Mouse (Mus musculus): ENCODE measurements around the gene Spo11. TPM values are rescaled to one million over a fixed set of nuclear protein-coding genes. Genes with fewer than 3 reads are reported as not detected.

Gene Spo11
- polyA plus RNA-seq, 1 experiment from 2014 or later: 0.26 TPM

GRCm38 (mm10) chr2:172982776-172983561, 5.5 kb downstream of the Spo11 start:
- 22% methylated on average over 9 of the region's 9 CpGs for WGBS
- no peaks in the 10 kb centered on the region for H3K27me3 ChIP-seq (replicated peaks)
- no peak for ATAC-seq (ENCODE audit: insufficient number of reproducible peaks, low FRiP score)

GRCm38 (mm10) chr2:172990161-172990560, 12.7 kb downstream of the Spo11 start:
- Histone ChIP-seq H3K4me2 (no peak overlapping the region), H3K27me3 (replicated peaks) (0 out of 2 replicates have a peak, but pooled peaks cover 4% of the 10 kb centered on the region), H3K9ac (no peak overlapping the region), H3K4me3 (no peak overlapping the region), H3K27ac (ENCODE audit: poor library complexity, severe bottlenecking) (no peak overlapping the region), H3K36me3 (no peaks in the 10 kb centered on the region), H3K4me1 (replicated peaks) (no peaks in the 10 kb centered on the region), H3K9me3 (replicated peaks) (no peaks in the 10 kb centered on the region)
- ATAC-seq (ENCODE audit: insufficient number of reproducible peaks, low FRiP score): no peak
- WGBS: 62% methylated on average over 6 of the region's 6 CpGs

More at GRCm38 (mm10) chr2:172982776-172983561, 5.5 kb downstream of the Spo11 start:
- peaks cover 15% of the 10 kb centered on the region for H3K4me1 ChIP-seq (replicated peaks)
- H3K4me2 ChIP-seq: no peak overlapping the region
- no peak overlapping the region for H3K9ac ChIP-seq
- no peaks in the 10 kb centered on the region for H3K36me3 ChIP-seq
- H3K4me3 ChIP-seq: no peak overlapping the region
- H3K9me3 ChIP-seq (replicated peaks): no peaks in the 10 kb centered on the region
- H3K27ac ChIP-seq (ENCODE audit: poor library complexity, severe bottlenecking): peak overlapping the region; percentile 41; the same call in 1 of the 2 replicates

GRCm38 (mm10) chr2:172996207-172996606, 18.7 kb downstream of the Spo11 start:
- Histone ChIP-seq H3K4me1 (replicated peaks) (peaks cover 6% of the 10 kb centered on the region), H3K4me2 (no peak overlapping the region), H3K36me3 (no peaks in the 10 kb centered on the region), H3K4me3 (no peak overlapping the region), H3K27me3 (replicated peaks) (peaks cover 10% of the 10 kb centered on the region; the same call in 1 of the 2 replicates), H3K9ac (0 out of 2 replicates have a peak overlapping the region, but pooled peaks have one; percentile 15), H3K27ac (ENCODE audit: poor library complexity, severe bottlenecking) (no peak overlapping the region), H3K9me3 (replicated peaks) (no peaks in the 10 kb centered on the region)
- WGBS: 13% methylated on average over 4 of the region's 4 CpGs
- ATAC-seq (ENCODE audit: insufficient number of reproducible peaks, low FRiP score): no peak

GRCm38 (mm10) chr2:172997748-172998147, 20.2 kb downstream of the Spo11 start:
- no peak overlapping the region for H3K4me2 ChIP-seq
- no peak overlapping the region for H3K9ac ChIP-seq
- no peak overlapping the region for H3K27ac ChIP-seq (ENCODE audit: poor library complexity, severe bottlenecking)
- peaks cover 13% of the 10 kb centered on the region for H3K36me3 ChIP-seq
- no peak for ATAC-seq (ENCODE audit: insufficient number of reproducible peaks, low FRiP score)
- H3K27me3 ChIP-seq (replicated peaks): peaks cover 10% of the 10 kb centered on the region; the same call in 1 of the 2 replicates
- H3K9me3 ChIP-seq (replicated peaks): no peaks in the 10 kb centered on the region
- no peak overlapping the region for H3K4me3 ChIP-seq
- peaks cover 15% of the 10 kb centered on the region for H3K4me1 ChIP-seq (replicated peaks)
- 54% methylated on average over 11 of the region's 11 CpGs for WGBS

GRCm38 (mm10) chr2:172998478-172998877, 21.0 kb downstream of the Spo11 start:
- peaks cover 8% of the 10 kb centered on the region; the same call in 1 of the 2 replicates for H3K27me3 ChIP-seq (replicated peaks)
- H3K9ac ChIP-seq: no peak overlapping the region
- ATAC-seq (ENCODE audit: insufficient number of reproducible peaks, low FRiP score): no peak
- H3K36me3 ChIP-seq: peaks cover 20% of the 10 kb centered on the region
- H3K4me3 ChIP-seq: no peak overlapping the region
- H3K27ac ChIP-seq (ENCODE audit: poor library complexity, severe bottlenecking): no peak overlapping the region
- 66% methylated on average over 7 of the region's 7 CpGs for WGBS
- H3K9me3 ChIP-seq (replicated peaks): no peaks in the 10 kb centered on the region
- no peak overlapping the region for H3K4me2 ChIP-seq
- H3K4me1 ChIP-seq (replicated peaks): peaks cover 15% of the 10 kb centered on the region

- Histone ChIP-seq H3K9me3 (replicated peaks) (no peaks in the 10 kb centered on the region), H3K36me3 (peaks cover 33% of the 10 kb centered on the region), H3K27me3 (replicated peaks) (peaks cover 6% of the 10 kb centered on the region; the same call in 1 of the 2 replicates), H3K27ac (ENCODE audit: poor library complexity, severe bottlenecking) (peak within 1 kb of the TSS; percentile 91), H3K4me2 (peak within 1 kb of the TSS; percentile 97), H3K4me3 (peak within 1 kb of the TSS; percentile 79), H3K9ac (peak within 1 kb of the TSS; percentile 92), H3K4me1 (replicated peaks) (peaks cover 15% of the 10 kb centered on the region)
- ATAC-seq (ENCODE audit: insufficient number of reproducible peaks, low FRiP score): peak; percentile 95
- WGBS: under 1% methylated on average over 45 of the region's 45 CpGs
Observed at GRCm38 (mm10) chr2:172999630-173000284, 22.3 kb downstream of the Spo11 start, which contains the start of gene Rae1. Rae1 (plus strand) TSS chr2:173000117.

- Histone ChIP-seq H3K36me3 (peaks cover 38% of the 10 kb centered on the region), H3K4me3 (peak overlapping the region; percentile 79), H3K4me2 (peak overlapping the region; percentile 97), H3K27ac (ENCODE audit: poor library complexity, severe bottlenecking) (peak overlapping the region; percentile 91), H3K9ac (peak overlapping the region; percentile 92), H3K4me1 (replicated peaks) (peaks cover 15% of the 10 kb centered on the region), H3K27me3 (replicated peaks) (peaks cover 6% of the 10 kb centered on the region; the same call in 1 of the 2 replicates), H3K9me3 (replicated peaks) (no peaks in the 10 kb centered on the region)
- ATAC-seq (ENCODE audit: insufficient number of reproducible peaks, low FRiP score): peak; percentile 95
- WGBS: 0% methylated on average over 41 of the region's 42 CpGs
Observed at GRCm38 (mm10) chr2:173000285-173000652, 22.8 kb downstream of the Spo11 start.

GRCm38 (mm10) chr2:173000921-173001320, 23.4 kb downstream of the Spo11 start:
- Histone ChIP-seq H3K4me1 (replicated peaks) (peaks cover 15% of the 10 kb centered on the region), H3K36me3 (peaks cover 41% of the 10 kb centered on the region), H3K9ac (peak overlapping the region; percentile 92), H3K4me2 (peak overlapping the region; percentile 97), H3K9me3 (replicated peaks) (no peaks in the 10 kb centered on the region), H3K27ac (ENCODE audit: poor library complexity, severe bottlenecking) (peak overlapping the region; percentile 91), H3K4me3 (peak overlapping the region; percentile 79), H3K27me3 (replicated peaks) (peaks cover 6% of the 10 kb centered on the region; the same call in 1 of the 2 replicates)
- 18% methylated on average over 8 of the region's 8 CpGs for WGBS
- no peak for ATAC-seq (ENCODE audit: insufficient number of reproducible peaks, low FRiP score)

GRCm38 (mm10) chr2:173003737-173004136, 26.2 kb downstream of the Spo11 start:
- H3K36me3 ChIP-seq: peaks cover 68% of the 10 kb centered on the region
- 94% methylated on average over 8 of the region's 8 CpGs for WGBS
- H3K27ac ChIP-seq (ENCODE audit: poor library complexity, severe bottlenecking): no peak overlapping the region
- ATAC-seq (ENCODE audit: insufficient number of reproducible peaks, low FRiP score): no peak
- H3K4me3 ChIP-seq: no peak overlapping the region
- no peak overlapping the region for H3K4me2 ChIP-seq
- H3K9ac ChIP-seq: no peak overlapping the region
- no peaks in the 10 kb centered on the region for H3K9me3 ChIP-seq (replicated peaks)
- H3K4me1 ChIP-seq (replicated peaks): peaks cover 15% of the 10 kb centered on the region
- H3K27me3 ChIP-seq (replicated peaks): no peaks in the 10 kb centered on the region

GRCm38 (mm10) chr2:173010220-173010717, 32.8 kb downstream of the Spo11 start:
- Histone ChIP-seq H3K27ac (ENCODE audit: poor library complexity, severe bottlenecking) (no peak overlapping the region), H3K4me2 (no peak overlapping the region), H3K36me3 (peaks cover 95% of the 10 kb centered on the region), H3K27me3 (replicated peaks) (no peaks in the 10 kb centered on the region), H3K9me3 (replicated peaks) (no peaks in the 10 kb centered on the region), H3K4me1 (replicated peaks) (peaks cover 13% of the 10 kb centered on the region), H3K4me3 (no peak overlapping the region), H3K9ac (no peak overlapping the region)
- no peak for ATAC-seq (ENCODE audit: insufficient number of reproducible peaks, low FRiP score)
- WGBS: 68% methylated on average over 3 of the region's 3 CpGs

- no peak overlapping the region for H3K27ac ChIP-seq (ENCODE audit: poor library complexity, severe bottlenecking)
- ATAC-seq (ENCODE audit: insufficient number of reproducible peaks, low FRiP score): no peak
- H3K4me3 ChIP-seq: no peak overlapping the region
- no peaks in the 10 kb centered on the region for H3K9me3 ChIP-seq (replicated peaks)
- peaks cover 98% of the 10 kb centered on the region for H3K36me3 ChIP-seq
- H3K4me2 ChIP-seq: no peak overlapping the region
- peaks cover 13% of the 10 kb centered on the region for H3K4me1 ChIP-seq (replicated peaks)
- no peaks in the 10 kb centered on the region for H3K27me3 ChIP-seq (replicated peaks)
- no peak overlapping the region for H3K9ac ChIP-seq
- 95% methylated on average over 8 of the region's 8 CpGs for WGBS
Observed at GRCm38 (mm10) chr2:173011440-173011839, 33.9 kb downstream of the Spo11 start.
